Mouse (Mus musculus): Measurements from ENCODE around the gene Otud5. TPM values are rescaled to one million over a fixed set of nuclear protein-coding genes. Genes with fewer than 3 reads are reported as not detected.
"Not testable (repeated sequence)": the region's sequence is repeated elsewhere in the genome, so short reads cannot be mapped to it uniquely, and the experiment has no call there.

The Otud5 gene
- total RNA-seq, 1 experiment from 2014 or later: 62.4 TPM

DNA sequence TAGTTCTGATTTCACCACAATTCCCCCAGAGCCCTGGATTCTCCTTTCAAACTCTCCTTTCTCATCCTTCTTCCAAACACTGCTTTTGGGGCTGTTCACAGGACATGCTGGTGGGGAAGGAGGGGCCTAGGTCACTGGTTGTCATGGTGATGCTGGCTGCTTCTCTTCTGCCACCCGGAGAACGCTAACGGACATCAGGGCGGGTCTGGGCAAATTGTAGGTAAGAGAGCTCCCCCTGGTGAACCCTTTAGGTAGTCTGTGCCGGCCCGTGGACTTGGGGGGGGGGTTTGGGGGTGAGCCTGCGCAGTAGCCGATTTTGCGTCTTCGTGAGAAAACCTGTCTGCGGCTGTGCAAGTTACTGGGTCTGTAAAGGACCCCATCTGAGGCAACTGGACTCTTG is 38.7 kb downstream of the Otud5 start:
- DNase-seq: peak; percentile 80

DNA sequence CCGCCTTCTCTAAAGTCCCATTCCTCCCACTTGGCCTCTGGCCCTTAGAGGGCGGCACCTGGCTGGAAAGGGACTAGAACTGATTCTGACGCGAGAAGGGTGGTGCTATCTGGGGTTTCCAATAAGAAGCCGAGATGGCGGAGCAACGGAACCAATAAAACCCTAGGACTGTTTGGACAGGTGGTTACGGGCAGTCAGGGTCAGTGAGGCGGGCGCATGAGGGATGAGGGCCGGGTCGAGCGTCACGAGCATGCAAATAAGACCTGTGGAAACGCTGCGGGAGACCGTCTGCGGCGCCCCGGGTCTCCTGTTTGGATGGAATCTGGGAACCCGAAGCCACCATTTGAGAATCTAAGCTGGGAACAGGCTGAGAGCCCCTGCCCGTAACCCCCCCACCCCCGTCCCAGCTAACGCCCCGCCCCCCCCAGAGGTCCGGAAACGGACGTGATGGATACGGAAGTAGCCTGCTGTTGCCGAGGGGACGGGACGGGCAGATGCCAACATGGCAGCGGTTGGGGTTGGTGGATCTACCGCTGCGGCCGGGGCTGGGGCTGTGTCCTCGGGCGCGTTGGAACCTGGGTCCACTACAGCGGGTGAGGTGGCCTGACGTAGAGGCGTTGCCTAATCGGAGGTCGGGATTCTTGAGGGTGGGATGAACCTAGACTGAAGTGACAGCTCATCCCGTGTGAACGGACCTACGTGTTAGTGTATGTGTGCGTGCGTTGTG is 42.8 kb downstream of the Otud5 start, which contains the start of gene Slc35a2:
Gene Slc35a2 (plus strand): TSS at position 188 of the 727 bp plus-strand sequence.
- peak; percentile 90 for DNase-seq

- no peak for DNase-seq
Observed at GRCm38 (mm10) chrX:7898211-7898610, 57.0 kb downstream of the Otud5 start.

DNA sequence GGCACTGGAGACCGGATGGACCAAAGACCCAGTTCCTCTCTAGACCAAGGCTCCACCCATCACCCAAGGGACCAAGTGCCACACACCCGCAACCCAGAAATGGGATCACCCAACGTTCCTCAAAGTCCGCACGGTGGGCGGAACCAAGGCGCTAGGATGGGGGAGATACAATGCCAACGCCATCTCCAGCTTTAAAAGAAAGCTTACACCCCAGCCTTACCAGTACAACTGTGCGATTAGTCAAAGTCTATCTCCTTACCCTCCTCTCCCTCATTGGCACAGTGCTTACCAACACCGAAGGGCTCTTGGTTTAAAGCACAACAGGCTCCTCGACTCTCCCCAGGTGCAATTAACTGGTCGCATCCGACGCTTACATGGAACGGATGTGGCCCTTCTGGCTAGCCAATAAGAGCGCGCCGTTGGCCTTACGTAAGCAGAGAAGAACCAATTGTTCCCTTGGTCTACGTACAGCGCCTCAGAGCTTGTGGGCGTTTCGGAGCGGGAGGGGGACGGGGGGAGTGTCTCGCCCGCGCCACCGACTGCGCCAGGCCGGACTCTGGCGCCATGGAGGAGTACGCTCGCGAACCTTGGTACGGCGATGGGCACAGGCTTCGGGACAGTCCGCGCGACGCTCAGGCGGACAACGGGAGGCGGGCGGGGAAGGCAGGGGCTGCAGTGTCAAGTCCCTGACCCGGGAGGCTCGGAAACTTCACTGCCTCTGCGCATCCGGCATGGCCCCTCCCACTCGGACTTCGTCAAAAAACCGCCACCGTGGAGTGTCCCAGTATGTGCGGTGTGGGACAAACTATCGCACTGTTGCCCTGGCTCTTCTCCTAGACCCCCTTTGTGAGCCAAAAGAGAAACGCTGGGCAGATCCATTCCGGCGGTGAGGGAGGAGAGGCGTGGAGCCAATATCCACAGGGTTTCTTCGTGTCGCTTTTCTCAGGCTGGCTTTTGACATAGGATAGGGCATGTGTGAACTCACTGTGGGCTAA is 58.0 kb downstream of the Otud5 start, which contains the start of the genes Pqbp1 and Timm17b:
Gene Pqbp1 (minus strand): TSS at position 390 of the 995 bp plus-strand sequence.
Gene Timm17b (plus strand): TSS at position 478 of the 995 bp plus-strand sequence.
- DNase-seq: peak; percentile 93

- no peak for DNase-seq
Observed at GRCm38 (mm10) chrX:7904441-7904840, 63.3 kb downstream of the Otud5 start.

- DNase-seq: no peak
Observed at GRCm38 (mm10) chrX:7907735-7908134, 66.6 kb downstream of the Otud5 start, which contains the start of gene Gm10491. Gene Gm10491 (minus strand): TSS chrX:7907835.

GRCm38 (mm10) chrX:7909242-7909641 is 68.1 kb downstream of the Otud5 start, which contains the start of gene Gm10490:
Gene Gm10490 (plus strand): TSS chrX:7909542.
- DNase-seq: not testable (repeated sequence)

DNA sequence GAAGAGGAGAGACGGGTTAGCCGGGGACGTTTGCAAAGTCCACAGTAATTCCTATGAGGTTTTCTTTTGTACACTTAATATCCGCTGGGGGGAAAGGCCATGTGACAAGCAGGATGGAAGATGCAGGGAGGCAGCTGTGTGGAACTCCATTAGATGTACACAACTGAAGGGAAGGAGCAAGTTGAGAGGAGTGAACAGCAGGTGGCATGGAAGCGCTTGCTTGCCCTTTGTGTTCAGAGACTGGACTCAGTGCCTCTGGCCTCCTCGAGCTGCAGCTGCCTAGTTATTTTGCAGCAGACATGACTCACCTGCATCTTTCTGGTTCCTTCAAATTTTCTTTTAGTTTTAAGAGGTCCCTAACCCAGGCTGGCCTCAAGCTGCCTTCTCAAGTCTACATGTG is 69.3 kb downstream of the Otud5 start:
- no peak for DNase-seq

- peak; percentile 63 for DNase-seq
Observed at GRCm38 (mm10) chrX:7915669-7916068, 74.5 kb downstream of the Otud5 start.

GRCm38 (mm10) chrX:7917960-7918359 is 76.8 kb downstream of the Otud5 start:
- not testable (repeated sequence) for DNase-seq

- peak; percentile 53 for DNase-seq
Observed at GRCm38 (mm10) chrX:7919601-7920383, 78.6 kb downstream of the Otud5 start, which contains the start of gene Pcsk1n. Gene Pcsk1n (plus strand): TSS chrX:7919822.

- peak; percentile 19 for DNase-seq
Observed at GRCm38 (mm10) chrX:7922032-7922431, 80.9 kb downstream of the Otud5 start.

Small RNA genes lying within 50 kb of the gene (microRNA-seq; reads per million reads assigned to microRNA genes)
- 41.8 to 73.1 reads per million in 2 experiments for gene Mir1198

Other genes starting within 250 kb of the Otud5 start
- 17.7 and 20.7 TPM in 2 replicates for gene Ccdc22, start 235.8 kb upstream of the Otud5 start, total RNA-seq (2021)
- gene Cacna1f, start 234.3 kb upstream of the Otud5 start, total RNA-seq (2021): not detected in 2 replicates
- 41.0 and 57.2 TPM in 2 replicates for gene Syp, start 202.9 kb upstream of the Otud5 start, total RNA-seq (2021)
- 16.0 and 19.8 TPM in 2 replicates for gene Prickle3, start 184.1 kb upstream of the Otud5 start, total RNA-seq (2021)
- 75.2 and 76.6 TPM in 2 replicates for gene Plp2, start 170.0 kb upstream of the Otud5 start, total RNA-seq (2021)
- 4.2 and 5.1 TPM in 2 replicates for gene Magix, start 160.1 kb upstream of the Otud5 start, total RNA-seq (2021)
- 45.4 and 47.9 TPM in 2 replicates for gene Gpkow, start 144.2 kb upstream of the Otud5 start, total RNA-seq (2021)
- gene Wdr45, start 127.0 kb upstream of the Otud5 start, total RNA-seq (2021): 51.1 and 57.3 TPM in 2 replicates
- 0.52 TPM in 1 of 2 replicates, not detected in the other for gene Gm45208, start 119.1 kb upstream of the Otud5 start, total RNA-seq (2021)
- 11.1 and 11.8 TPM in 2 replicates for gene Praf2, start 112.9 kb upstream of the Otud5 start, total RNA-seq (2021)
- 4.2 TPM in 2 replicates for gene Ccdc120, start 90.5 kb upstream of the Otud5 start, total RNA-seq (2021)
- gene Tfe3, start 78.8 kb upstream of the Otud5 start, total RNA-seq (2021): 41.0 and 45.4 TPM in 2 replicates
- 49.0 and 56.4 TPM in 2 replicates for gene Gripap1, start 51.6 kb upstream of the Otud5 start, total RNA-seq (2021)
- gene Kcnd1, start 19.1 kb upstream of the Otud5 start, total RNA-seq (2021): 0.93 and 1.3 TPM in 2 replicates
- gene Pim2, start 36.9 kb downstream of the Otud5 start, total RNA-seq (2021): 7.4 and 9.8 TPM in 2 replicates
- gene Slc35a2, start 42.7 kb downstream of the Otud5 start, total RNA-seq (2021): 33.4 and 38.0 TPM in 2 replicates
- 94.6 and 98.0 TPM in 2 replicates for gene Pqbp1, start 57.9 kb downstream of the Otud5 start, total RNA-seq (2021)
- 83.5 and 99.8 TPM in 2 replicates for gene Timm17b, start 58.0 kb downstream of the Otud5 start, total RNA-seq (2021)
- not detected in 2 replicates for gene Gm10491, start 66.5 kb downstream of the Otud5 start, total RNA-seq (2021)
- not detected in 2 replicates for gene Gm10490, start 68.2 kb downstream of the Otud5 start, total RNA-seq (2021)
- gene Pcsk1n, start 78.5 kb downstream of the Otud5 start, total RNA-seq (2021): 40.3 and 50.2 TPM in 2 replicates
- gene Eras, start 87.2 kb downstream of the Otud5 start, total RNA-seq (2021): not detected in 2 replicates
- 18.1 and 18.2 TPM in 2 replicates for gene Hdac6, start 106.5 kb downstream of the Otud5 start, total RNA-seq (2021)
- 0.38 and 2.5 TPM in 2 replicates for gene Gata1, start 136.7 kb downstream of the Otud5 start, total RNA-seq (2021)
- gene Glod5, start 177.1 kb downstream of the Otud5 start, total RNA-seq (2021): not detected in 2 replicates
- 16.7 and 17.5 TPM in 2 replicates for gene Suv39h1, start 233.4 kb downstream of the Otud5 start, total RNA-seq (2021)
- 1.9 and 6.8 TPM in 2 replicates for gene Was, start 249.1 kb downstream of the Otud5 start, total RNA-seq (2021)

Measured in adrenal gland, postnatal 14 days (tissue).